Mouse (Mus musculus) midbrain, embryonic 16.5 days (tissue): Measurements from ENCODE around the gene Ncl. TPM values are rescaled to one million over a fixed set of nuclear protein-coding genes. Genes with fewer than 3 reads are reported as not detected.
A peak's percentile ranks its signal among the peaks of the same experiment; 100 is the strongest.

ENCODE experiments used
- ATAC-seq: fragments of 200-750 bp; cut with Nextera tagmentation; 2 replicates; pipeline ENCODE4 v1.8.0; 2017; ENCODE audit warnings: moderate TSS enrichment
- H3K27ac ChIP-seq: fragments of 300-500 bp; sonication (generic); 2 replicates; pipeline ENCODE4 v1.5.1; 2014; ENCODE audit warnings: mild to moderate bottlenecking, low read length, mixed read lengths
- H3K27me3 ChIP-seq: fragments of 300-500 bp; sonication (generic); 2 replicates; pipeline ENCODE4 v1.6.1; 2014; ENCODE audit warnings: low read depth, low read length, mixed read lengths; ENCODE audit not compliant: control insufficient read depth, insufficient read depth
- H3K36me3 ChIP-seq: fragments of 300-500 bp; sonication (generic); 2 replicates; pipeline ENCODE4 v1.6.1; 2014; ENCODE audit warnings: mild to moderate bottlenecking, low read length, moderate library complexity, mixed read lengths; ENCODE audit not compliant: control insufficient read depth, insufficient read depth
- H3K4me1 ChIP-seq: fragments of 300-500 bp; sonication (generic); 2 replicates; pipeline ENCODE4 v1.6.1; 2014; ENCODE audit warnings: mild to moderate bottlenecking, low read length, mixed read lengths; ENCODE audit not compliant: control insufficient read depth, insufficient read depth
- H3K4me2 ChIP-seq: fragments of 300-500 bp; sonication (generic); 2 replicates; pipeline ENCODE4 v1.6.1; 2014; ENCODE audit warnings: mild to moderate bottlenecking, low read length, mixed read lengths
- H3K4me3 ChIP-seq: fragments of 300-500 bp; sonication (generic); 2 replicates; pipeline ENCODE4 v1.5.1; 2014; ENCODE audit warnings: low read depth, mild to moderate bottlenecking, low read length, moderate library complexity, mixed read lengths
- H3K9ac ChIP-seq: fragments of 300-500 bp; sonication (generic); 2 replicates; pipeline ENCODE4 v1.6.1; 2014; ENCODE audit warnings: low read depth, low read length, mixed read lengths
- H3K9me3 ChIP-seq: fragments of 300-500 bp; sonication (generic); replicated peaks from 2 replicates; pipeline ENCODE4 v1.6.1; 2014; ENCODE audit warnings: mild to moderate bottlenecking, low read length, mixed read lengths; ENCODE audit not compliant: control insufficient read depth, poor library complexity, severe bottlenecking
- whole genome bisulfite sequencing: fragments of 180-500 bp; shearing (Covaris S2); extraction: QIAGEN DNeasy Blood & Tissue Kit; methylation state at CpG from one replicate; pipeline ENCODE4 v1.1.7; 2014; 5-methylcytosine and 5-hydroxymethylcytosine counted together
- polyA plus RNA-seq: library from polyadenylated mRNA; unstranded; fragments of >200 nt; fragmentation: Nextera tagmentation; extraction: Ambion mirVana; gene quantifications from 2 replicates; pipeline ENCODE4 v1.2.1, GENCODE M21; 2015

Ncl gene
- polyA plus RNA-seq = 195 and 213 TPM in 2 replicates

DNA sequence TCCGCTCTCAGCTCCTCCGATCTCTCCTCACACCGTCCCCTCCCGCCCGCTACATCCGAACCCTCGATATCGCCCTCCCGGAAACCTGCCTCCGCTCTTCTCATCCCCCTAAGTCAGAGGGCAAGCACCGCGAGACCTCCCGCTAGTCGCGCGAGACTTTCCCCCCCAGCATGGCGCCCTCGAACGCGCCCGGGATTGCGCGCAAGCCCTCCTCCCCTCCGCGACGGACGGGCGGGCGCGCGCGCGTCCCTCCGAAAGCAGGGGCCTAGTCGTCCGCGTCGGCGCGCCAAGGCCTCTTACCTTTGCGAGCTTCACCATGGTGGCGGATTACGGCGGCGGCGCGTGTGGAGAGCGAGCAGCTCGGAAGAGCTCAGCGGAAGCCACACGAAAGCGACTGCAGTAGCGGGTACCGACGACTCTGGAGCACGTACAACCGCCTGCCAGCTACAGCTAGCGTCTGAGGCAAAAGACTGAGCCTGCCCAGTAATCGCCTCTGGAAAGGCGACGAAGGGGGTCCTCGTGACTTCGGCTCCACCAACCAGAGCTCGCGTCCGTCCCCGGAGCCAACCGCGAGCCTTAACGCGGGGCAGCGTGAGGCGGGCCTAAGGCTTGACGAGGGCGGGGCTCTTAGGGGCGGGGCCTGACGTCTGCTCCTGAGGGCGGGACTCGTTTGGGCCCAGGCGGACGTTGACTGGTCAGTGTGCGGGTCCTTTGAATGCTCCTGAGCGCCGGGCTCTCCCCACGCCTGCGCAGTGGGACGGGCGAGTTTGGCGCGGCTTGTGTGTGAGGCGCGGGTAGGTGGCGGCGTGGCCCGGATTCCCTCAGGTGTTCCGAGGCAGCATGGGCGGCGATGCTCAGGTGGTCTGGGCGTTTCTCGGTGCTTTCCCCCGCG lies at the start of gene Ncl:
Gene Ncl, minus strand, starts transcription at position 495 of the 892 bp plus-strand sequence.
- Histone ChIP-seq H3K4me2 (peak within 1 kb of the TSS; percentile 83), H3K9ac (peak within 1 kb of the TSS; percentile 91), H3K4me3 (peak within 1 kb of the TSS; percentile 85), H3K36me3 (peaks cover 16% of the 10 kb centered on the region), H3K4me1 (peaks cover 18% of the 10 kb centered on the region), H3K27ac (peak within 1 kb of the TSS; percentile 99), H3K27me3 (no peaks in the 10 kb centered on the region), H3K9me3 (no peaks in the 10 kb centered on the region)
- under 1% methylated on average over 98 of the region's 102 CpGs for WGBS
- ATAC-seq = peak; percentile 98

DNA sequence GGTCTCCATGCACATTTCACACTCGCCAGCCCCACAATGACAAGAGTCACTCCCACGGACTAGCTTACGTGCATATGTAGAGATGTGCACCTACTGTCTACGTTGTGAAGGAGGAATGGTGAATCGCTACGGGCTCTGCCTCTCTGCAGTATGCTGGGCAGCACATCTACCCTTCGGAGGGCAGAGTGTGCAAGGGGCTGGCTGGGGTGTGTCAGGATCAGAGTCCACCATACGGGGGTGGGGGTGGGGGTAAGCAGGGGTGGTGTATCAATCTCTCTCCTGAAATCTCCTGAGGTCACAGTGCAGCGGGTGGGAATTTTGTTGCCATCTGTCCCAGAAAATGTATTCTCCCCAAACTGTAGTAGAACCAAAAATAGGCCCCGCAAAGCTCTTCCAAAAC lies 49.3 kb upstream of the Ncl start:
- Histone ChIP-seq H3K9me3 (no peaks in the 10 kb centered on the region), H3K36me3 (no peaks in the 10 kb centered on the region), H3K4me2 (no peak overlapping the region), H3K27me3 (no peaks in the 10 kb centered on the region), H3K4me3 (no peak overlapping the region), H3K4me1 (no peaks in the 10 kb centered on the region), H3K9ac (no peak overlapping the region), H3K27ac (no peak overlapping the region)
- ATAC-seq = no peak
- WGBS = 81% methylated on average over 10 of the region's 10 CpGs

DNA sequence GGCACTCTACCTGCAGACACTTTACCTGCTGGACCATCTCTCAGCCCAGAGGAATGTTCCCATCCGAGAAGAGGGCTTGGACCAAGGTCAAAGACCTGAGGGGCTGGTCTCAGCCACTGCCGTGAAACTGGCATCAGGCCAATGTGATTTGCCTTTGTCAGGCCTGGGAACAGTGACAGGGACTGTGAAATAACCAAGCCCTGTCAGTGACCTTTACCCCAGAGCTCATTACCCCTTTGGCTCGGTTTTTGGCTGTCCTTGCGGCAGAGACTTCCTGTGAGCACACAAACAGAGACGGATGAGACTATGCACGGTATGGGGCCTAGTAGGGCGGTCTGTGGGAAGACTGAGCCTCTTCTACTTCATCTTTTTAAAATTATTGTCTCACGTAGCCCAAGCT lies 47.7 kb upstream of the Ncl start:
- ATAC-seq = no peak
- Histone ChIP-seq H3K4me3 (no peak overlapping the region), H3K4me1 (no peaks in the 10 kb centered on the region), H3K4me2 (no peak overlapping the region), H3K27ac (no peak overlapping the region), H3K27me3 (no peaks in the 10 kb centered on the region), H3K9ac (no peak overlapping the region), H3K9me3 (no peaks in the 10 kb centered on the region), H3K36me3 (no peaks in the 10 kb centered on the region)
- WGBS = 80% methylated on average over 8 of the region's 8 CpGs

DNA sequence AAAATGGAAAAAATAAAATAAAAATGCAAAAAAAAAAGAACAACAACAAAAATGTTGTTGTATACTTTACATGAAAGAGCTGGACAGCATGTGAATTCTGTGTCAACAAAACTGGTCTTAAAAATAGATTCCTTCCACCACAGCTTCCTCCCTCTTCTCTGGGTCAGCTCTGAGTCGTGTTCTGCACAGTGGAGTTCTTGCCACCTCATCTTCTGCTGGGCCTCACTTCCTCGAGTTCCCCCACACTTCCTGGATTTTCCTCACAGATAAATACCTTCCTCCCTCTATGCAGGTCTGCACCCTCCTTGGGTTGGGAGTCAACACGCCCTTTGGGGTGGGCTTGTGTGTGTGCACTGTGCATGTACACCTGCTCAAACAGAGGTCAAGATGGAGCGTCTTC lies 47.1 kb upstream of the Ncl start:
- no peak overlapping the region for H3K4me2 ChIP-seq
- ATAC-seq = no peak
- no peak overlapping the region for H3K9ac ChIP-seq
- no peak overlapping the region for H3K27ac ChIP-seq
- no peaks in the 10 kb centered on the region for H3K36me3 ChIP-seq
- H3K9me3 ChIP-seq = no peaks in the 10 kb centered on the region
- no peaks in the 10 kb centered on the region for H3K27me3 ChIP-seq
- H3K4me3 ChIP-seq = no peak overlapping the region
- 81% methylated on average over 4 of the region's 4 CpGs for WGBS
- no peaks in the 10 kb centered on the region for H3K4me1 ChIP-seq

DNA sequence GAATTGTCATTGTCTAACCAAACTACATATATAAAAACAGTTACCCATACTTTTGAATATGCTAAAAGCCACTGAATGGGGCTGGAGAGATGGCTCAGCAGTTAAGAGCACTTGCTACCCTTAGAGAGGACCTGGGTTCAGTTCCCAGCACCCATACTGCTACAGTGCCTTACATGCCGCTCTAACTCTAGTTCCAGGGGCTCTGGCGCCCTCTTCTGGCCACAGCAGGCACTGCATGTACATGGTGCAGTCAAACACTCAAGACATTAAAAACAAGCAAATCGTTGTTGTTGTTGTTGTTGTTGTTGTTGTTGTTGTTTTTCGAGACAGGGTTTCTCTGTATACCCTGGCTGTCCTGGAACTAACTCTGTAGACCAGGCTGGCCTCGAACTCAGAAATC lies 45.6 kb upstream of the Ncl start:
- H3K4me2 ChIP-seq = no peak overlapping the region
- H3K9me3 ChIP-seq = no peaks in the 10 kb centered on the region
- no peak overlapping the region for H3K27ac ChIP-seq
- no peaks in the 10 kb centered on the region for H3K27me3 ChIP-seq
- H3K4me1 ChIP-seq = no peaks in the 10 kb centered on the region
- H3K4me3 ChIP-seq = no peak overlapping the region
- 60% methylated on average over 5 of the region's 5 CpGs for WGBS
- no peaks in the 10 kb centered on the region for H3K36me3 ChIP-seq
- no peak for ATAC-seq
- no peak overlapping the region for H3K9ac ChIP-seq

DNA sequence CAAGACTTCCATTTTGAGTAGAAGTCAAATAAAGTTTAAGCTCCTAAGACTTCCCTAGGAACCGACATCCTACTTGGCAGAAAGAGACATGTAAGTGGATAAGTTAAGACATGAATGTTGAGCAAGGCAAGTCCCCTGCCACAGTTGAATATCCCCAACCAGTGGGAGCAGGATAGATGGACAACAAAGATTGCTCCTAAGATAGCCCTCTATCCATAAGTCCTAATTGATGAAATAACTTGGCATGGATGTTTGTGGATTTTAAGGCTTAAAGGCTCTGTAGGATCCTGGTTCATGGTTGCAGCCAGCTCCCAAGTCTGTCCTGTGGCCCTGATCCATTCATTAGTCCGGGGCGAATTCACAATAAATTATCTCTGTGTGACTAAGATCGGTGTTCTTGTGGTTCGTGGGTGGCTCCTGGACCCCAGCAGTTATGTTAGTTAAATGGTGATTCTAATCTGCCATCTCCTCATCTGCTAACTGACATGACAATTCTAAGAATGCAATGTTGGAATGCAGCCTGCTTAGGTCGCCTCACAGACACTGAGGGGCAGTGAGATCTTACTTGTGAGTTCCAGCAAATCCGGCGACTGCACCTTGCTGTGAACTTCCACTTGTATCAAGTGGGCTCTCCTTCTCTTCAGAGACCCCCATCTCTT lies 41.0 kb upstream of the Ncl start:
- no peak overlapping the region for H3K27ac ChIP-seq
- no peaks in the 10 kb centered on the region for H3K9me3 ChIP-seq
- H3K4me2 ChIP-seq = no peak overlapping the region
- 78% methylated on average over 8 of the region's 8 CpGs for WGBS
- H3K9ac ChIP-seq = no peak overlapping the region
- ATAC-seq = no peak
- no peaks in the 10 kb centered on the region for H3K27me3 ChIP-seq
- H3K36me3 ChIP-seq = no peaks in the 10 kb centered on the region
- H3K4me1 ChIP-seq = no peaks in the 10 kb centered on the region
- no peak overlapping the region for H3K4me3 ChIP-seq

DNA sequence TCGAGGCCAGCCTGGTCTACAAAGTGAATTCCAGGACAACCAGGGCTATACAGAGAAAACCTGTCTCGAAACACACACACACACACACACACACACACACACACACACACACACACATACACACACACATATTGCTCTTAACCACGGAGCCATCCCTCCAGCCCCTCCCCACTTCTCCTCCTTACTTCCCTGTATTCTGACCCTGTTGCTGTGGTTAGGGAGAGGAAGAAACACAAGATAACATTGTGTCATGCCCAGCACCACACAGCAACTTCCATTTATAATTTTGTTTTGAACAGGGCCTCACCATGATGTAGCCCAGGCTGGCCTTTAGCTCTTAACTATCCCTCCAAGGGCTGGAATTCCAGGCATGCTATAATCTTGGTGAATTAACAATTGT lies 40.1 kb upstream of the Ncl start:
- H3K4me1 ChIP-seq = no peaks in the 10 kb centered on the region
- no peak overlapping the region for H3K9ac ChIP-seq
- H3K4me2 ChIP-seq = no peak overlapping the region
- H3K36me3 ChIP-seq = no peaks in the 10 kb centered on the region
- no peaks in the 10 kb centered on the region for H3K9me3 ChIP-seq
- no peak for ATAC-seq
- no peak overlapping the region for H3K27ac ChIP-seq
- no peak overlapping the region for H3K4me3 ChIP-seq
- 82% methylated on average over 3 of the region's 3 CpGs for WGBS
- H3K27me3 ChIP-seq = no peaks in the 10 kb centered on the region

DNA sequence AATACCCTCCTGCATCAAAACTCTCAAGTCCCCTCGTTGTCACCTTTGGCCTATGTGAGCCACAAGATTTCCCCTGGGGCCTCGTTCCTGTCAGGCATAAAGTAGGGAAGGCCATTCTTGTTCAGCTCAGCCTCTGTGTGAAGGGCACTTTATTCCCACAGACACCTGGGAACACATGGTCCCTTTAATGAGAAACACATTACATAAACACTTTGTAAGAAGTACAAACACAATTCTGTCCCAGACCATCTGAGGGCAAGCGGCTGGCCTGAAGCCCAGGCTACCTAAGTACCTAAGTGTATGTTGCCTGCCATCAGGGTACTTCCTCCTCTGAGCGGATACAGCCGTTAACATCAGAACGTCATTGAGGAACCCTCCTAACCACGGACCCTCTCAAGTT lies 39.0 kb upstream of the Ncl start:
- H3K9ac ChIP-seq = no peak overlapping the region
- no peak overlapping the region for H3K27ac ChIP-seq
- H3K4me1 ChIP-seq = no peaks in the 10 kb centered on the region
- no peak overlapping the region for H3K4me3 ChIP-seq
- ATAC-seq = no peak
- H3K36me3 ChIP-seq = no peaks in the 10 kb centered on the region
- H3K9me3 ChIP-seq = no peaks in the 10 kb centered on the region
- H3K27me3 ChIP-seq = no peaks in the 10 kb centered on the region
- H3K4me2 ChIP-seq = no peak overlapping the region
- 77% methylated on average over 7 of the region's 7 CpGs for WGBS

DNA sequence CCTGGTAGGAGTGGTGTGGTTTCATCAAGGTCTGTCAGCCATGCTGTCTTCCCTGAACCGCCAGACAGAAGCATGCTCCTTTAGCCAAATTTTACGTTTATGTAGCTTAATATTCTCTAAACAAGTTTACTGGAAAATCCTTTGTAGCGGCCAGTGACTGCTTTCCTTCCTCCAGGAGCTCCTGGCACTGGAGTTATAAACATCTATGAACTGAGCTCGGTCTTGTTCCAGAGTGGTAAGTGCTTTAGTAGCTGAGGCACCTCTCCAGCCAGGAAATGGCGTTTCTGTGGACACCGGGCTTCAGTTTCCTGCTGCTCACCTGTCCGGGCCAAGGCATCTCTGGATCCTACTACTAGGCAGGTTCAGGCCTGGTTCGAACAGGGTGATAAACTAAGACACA lies 38.4 kb upstream of the Ncl start:
- Histone ChIP-seq H3K4me2 (no peak overlapping the region), H3K36me3 (no peaks in the 10 kb centered on the region), H3K4me3 (no peak overlapping the region), H3K9me3 (no peaks in the 10 kb centered on the region), H3K9ac (no peak overlapping the region), H3K27ac (no peak overlapping the region), H3K27me3 (no peaks in the 10 kb centered on the region), H3K4me1 (no peaks in the 10 kb centered on the region)
- WGBS = 84% methylated on average over 8 of the region's 8 CpGs
- ATAC-seq = no peak
